Mouse (Mus musculus): Measurements from ENCODE around the gene Egln2. TPM values are rescaled to one million over a fixed set of nuclear protein-coding genes. Genes with fewer than 3 reads are reported as not detected.

Gene Egln2
- 10 to 100 TPM; 64.1 to 68.4 TPM for polyA plus RNA-seq (2017; shearing (Covaris generic))

DNA sequence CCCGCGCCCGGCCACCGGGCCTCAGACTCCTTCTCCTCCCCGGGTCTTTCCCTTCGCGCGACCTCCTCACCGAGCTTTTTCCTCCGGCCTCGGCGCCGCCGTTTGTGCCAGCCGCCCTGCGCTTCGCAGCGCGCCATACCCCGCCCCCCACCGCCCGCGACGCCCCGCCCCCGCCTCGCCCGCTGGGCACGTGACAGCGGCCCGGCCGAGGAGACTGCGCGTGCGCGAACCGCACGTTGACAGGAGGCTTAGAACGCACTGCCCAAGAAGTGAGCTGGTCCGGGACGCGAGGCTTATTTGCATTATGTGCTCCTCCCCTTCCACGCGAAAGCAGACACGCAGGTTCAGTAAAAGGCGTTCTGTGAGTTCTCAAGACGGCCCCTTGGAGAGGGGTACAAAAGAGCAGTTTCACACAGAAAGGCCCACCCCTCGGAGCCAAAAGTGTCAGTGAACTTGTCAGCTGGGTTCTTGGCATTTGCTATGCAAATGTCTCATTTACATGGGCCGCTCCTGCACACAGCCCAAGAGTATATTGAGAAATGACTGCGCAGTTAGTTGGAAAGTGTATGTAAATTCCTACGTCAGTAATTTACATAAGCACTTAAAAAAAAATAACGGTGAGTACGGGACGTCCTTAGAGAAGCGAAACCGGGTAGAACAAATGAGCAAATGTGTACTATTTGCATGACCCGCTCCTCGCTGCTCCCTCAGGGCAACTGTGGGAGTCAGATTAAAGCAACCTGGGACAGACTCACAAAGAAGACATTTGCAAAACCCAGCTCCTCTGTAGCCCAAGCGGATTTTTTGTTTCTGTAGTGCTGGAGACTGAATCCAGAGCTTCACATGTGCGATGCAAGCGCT lies at the start of gene Egln2:
Gene Egln2, minus strand, starts transcription at position 189 of the 861 bp plus-strand sequence.

DNA sequence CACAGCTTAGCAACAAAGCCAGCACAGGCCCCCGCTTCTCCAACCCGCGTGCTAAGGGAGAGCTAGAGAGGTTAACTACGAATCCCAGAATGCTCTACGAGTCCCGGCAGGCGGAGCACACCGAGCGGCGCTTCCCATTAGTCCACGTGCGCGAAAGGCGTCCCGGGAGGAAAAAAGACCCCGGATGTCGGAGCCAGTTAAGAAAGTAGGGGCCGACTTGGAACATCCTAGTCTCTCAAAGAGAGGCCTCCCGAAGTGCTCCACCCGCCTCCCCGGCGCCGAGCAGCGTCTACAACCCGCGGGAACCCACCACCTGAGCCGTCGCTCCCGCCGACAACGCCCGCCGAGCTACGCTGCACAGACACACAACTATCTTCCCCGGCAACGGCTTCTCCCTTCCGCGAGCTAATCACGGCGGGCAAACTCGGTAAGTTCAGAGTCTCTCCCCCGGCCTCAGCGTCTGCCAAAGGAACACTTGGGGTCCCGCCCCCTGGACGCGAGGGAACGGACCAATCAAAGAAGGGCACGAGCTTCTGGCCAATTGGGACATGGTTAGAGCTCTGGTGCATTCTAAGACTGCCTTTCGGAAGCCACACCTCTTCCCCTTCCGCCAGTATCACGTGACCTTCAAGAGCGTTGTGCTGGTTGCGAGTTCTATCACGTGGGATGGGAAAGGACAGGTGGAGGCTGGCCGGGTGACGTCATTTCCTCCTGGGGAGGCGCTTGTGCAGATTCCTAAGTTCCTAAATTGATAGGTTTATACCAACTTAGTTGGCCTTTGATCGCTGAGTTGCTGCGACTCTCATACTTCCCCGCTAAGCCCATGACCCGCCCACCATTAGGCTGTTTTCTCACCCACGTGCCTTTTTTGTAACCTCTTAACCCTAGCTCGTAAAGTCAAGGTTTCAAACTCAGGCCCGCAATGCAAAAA lies 29.3 kb upstream of the Egln2 start, which contains the start of the genes BC024978 and Snrpa:
Gene BC024978, plus strand, starts transcription at position 101 of the 931 bp plus-strand sequence.
Gene Snrpa, minus strand, starts transcription at position 591 of the 931 bp plus-strand sequence.

DNA sequence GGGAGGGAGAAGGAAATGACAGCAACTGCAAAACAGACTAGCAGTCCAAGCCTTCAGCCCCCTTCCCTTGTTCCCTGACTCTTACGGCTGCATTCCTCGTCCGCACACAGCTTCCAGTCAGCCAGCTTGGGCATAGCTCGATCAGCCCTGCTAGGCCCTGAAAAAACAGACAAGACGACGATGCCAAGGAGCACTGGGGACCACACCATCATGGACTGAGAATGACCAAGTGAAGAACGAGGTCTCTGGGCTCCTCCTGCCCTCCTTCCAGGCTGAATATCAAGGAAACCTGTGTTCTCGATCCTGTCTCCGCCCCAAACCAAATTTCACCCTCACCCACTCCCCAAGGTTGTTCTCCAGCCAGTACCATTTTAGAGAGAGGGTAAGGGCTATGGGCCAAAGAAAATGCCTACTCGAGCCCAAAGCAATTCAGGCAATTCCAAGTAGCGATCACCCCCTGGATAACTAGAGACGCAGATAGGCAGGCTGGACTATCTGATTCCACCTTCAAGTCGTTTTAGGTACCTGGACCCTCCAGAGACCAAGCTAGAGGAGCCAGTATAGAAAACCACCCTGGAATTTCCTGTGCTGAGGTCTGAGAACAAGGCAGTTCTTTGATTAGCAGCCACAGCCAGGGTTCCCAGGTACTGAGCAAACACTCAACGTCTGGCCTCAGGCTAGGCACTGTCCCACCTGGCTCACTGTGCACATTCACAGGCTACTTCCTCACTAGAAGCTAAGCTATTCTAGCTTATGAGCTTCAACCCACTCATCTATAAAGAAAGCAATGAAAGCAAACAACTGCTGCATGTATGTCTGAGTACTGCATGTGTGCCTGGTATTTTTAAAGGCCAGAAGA lies 14.5 kb upstream of the Egln2 start, which contains the start of the genes Gm21983 and Mia:
Gene Gm21983, minus strand, starts transcription at position 250 of the 859 bp plus-strand sequence.
Gene Mia, minus strand, starts transcription at position 321 of the 859 bp plus-strand sequence.

DNA sequence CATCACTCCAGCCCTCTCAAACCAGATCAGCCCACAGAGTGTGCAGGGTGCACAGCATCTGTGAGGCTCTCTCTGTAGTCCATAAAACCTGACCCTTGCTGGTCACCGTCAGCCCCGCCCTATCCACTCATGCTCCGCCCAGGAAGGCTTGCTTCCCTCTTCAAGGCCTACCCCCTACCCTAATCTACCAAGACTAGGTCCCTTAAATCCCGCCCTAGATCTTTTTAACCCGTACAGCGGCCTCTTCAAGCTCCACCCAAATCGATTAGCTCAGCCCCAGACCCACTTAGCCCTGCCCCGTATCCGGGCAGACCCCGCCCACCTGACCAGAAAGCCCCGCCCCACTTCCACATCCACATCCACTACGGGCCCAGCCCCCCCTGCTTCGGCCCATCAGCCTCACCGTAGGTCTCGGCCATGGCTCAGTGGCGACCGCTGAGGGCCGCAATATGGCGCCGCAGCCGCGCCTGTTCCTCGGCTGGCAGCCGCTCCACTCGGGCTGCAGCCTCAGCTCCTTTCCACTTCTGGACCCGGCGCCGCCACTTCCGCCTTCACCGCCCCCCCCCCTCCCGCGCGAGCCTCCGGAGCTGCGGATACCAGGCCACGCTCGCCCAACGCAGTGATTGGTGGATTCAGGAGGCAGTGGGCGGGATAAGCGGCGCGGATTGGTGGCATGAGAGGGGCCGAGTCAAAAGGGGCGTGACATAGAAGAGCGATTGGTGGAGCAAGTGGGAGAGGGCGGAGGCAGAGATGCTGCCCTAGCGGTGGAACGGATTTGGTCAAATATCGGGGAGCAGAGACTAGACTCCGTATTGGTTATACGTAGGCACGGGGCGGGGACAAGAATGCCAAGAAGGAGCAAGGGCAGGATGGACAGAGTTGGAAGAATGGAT lies 12.0 kb upstream of the Egln2 start, which contains the start of gene Rab4b:
Gene Rab4b, minus strand, starts transcription at position 573 of the 893 bp plus-strand sequence.

DNA sequence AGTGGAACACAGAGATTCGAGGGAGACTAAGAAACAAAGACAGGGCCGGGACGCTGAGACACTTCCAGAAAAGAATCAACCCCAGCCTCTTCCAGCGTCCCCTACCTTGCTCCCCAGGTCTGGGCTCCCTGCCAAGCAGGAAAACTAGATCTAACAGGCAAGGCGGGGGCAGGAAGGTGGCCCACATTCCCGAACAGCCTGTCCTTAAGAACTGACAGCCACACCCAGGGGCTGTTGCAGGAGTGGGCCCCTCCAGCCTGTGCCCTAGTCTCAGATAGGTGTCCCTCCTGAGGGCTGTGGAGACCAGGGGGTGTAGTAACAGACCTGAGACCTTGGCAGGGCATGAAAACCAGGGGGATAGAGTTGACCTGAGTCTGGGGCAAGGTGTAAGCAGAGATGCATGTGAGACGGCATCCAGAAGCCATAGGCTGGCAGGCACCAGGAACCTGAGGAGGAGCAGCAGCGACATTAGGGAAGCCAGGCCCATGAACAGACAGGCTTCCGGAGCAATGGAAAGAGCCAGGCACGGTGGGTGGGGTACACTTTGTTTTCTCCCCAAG lies 13.3 kb downstream of the Egln2 start, which contains the start of gene Cyp2t4:
Gene Cyp2t4, plus strand, starts transcription at position 510 of the 560 bp plus-strand sequence.

DNA sequence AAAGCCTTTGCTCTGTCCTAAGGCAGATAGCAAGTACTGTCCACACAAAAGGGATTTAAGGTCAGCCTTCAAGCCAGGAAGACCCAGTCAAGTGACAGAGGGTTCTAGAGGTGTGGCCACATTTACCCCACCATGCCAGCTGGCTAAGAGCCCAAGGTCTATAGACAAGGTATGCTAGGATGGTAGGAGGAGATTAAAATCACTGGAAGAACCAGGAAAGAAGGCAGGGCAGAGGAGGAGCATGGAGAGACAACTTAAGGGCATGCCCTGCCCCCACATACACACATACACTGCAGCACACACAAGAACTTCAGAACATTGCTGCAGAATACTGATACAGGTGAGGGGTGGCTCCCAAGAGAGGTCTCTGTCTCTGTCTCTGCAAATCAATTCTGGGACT lies 46.9 kb downstream of the Egln2 start, which contains the start of gene Cyp2f2:
Gene Cyp2f2, plus strand, starts transcription at position 234 of the 400 bp plus-strand sequence.

Other genes with a start within 250 kb of the Egln2 start
- gene Cyp2a22, start 227.4 kb downstream of the Egln2 start, polyA plus RNA-seq (2017; shearing (Covaris generic)): under 1 TPM in 1 of 2 experiments, not detected in 1; 0.22 TPM
- under 1 TPM; 0.06 to 0.28 TPM for gene Cyp2a12, start 137.7 kb downstream of the Egln2 start, polyA plus RNA-seq (2017; shearing (Covaris generic))
- under 1 TPM; 0.31 to 0.57 TPM for gene Cyp2f2, start 46.9 kb downstream of the Egln2 start, polyA plus RNA-seq (2017; shearing (Covaris generic))
- under 1 TPM in 1 of 2 experiments, not detected in 1; 0.16 TPM for gene Cyp2t4, start 13.1 kb downstream of the Egln2 start, polyA plus RNA-seq (2017; shearing (Covaris generic))
- gene Rab4b, start 12.1 kb upstream of the Egln2 start, polyA plus RNA-seq (2017; shearing (Covaris generic)): 100 to 1,000 TPM; 133 to 148 TPM
- gene Gm21983, start 14.3 kb upstream of the Egln2 start, polyA plus RNA-seq (2017; shearing (Covaris generic)): under 1 TPM; 0.18 to 0.56 TPM
- under 1 TPM; 0.42 to 0.97 TPM for gene Mia, start 14.4 kb upstream of the Egln2 start, polyA plus RNA-seq (2017; shearing (Covaris generic))
- gene BC024978, start 29.0 kb upstream of the Egln2 start, polyA plus RNA-seq (2017; shearing (Covaris generic)): 1 to 10 TPM; 1.4 to 2.9 TPM
- gene Snrpa, start 29.5 kb upstream of the Egln2 start, polyA plus RNA-seq (2017; shearing (Covaris generic)): 100 to 1,000 TPM; 106 to 112 TPM
- gene Itpkc, start 61.9 kb upstream of the Egln2 start, polyA plus RNA-seq (2017; shearing (Covaris generic)): 10 to 100 TPM in 1 of 2 experiments, 1 to 10 TPM in 1; 9.9 to 14.2 TPM
- 10 to 100 TPM; 17.0 to 21.4 TPM for gene Coq8b, start 66.2 kb upstream of the Egln2 start, polyA plus RNA-seq (2017; shearing (Covaris generic))
- 1 to 10 TPM; 1.7 to 1.9 TPM for gene Numbl, start 91.6 kb upstream of the Egln2 start, polyA plus RNA-seq (2017; shearing (Covaris generic))
- 1 to 10 TPM; 2.1 to 2.9 TPM for gene Ltbp4, start 170.9 kb upstream of the Egln2 start, polyA plus RNA-seq (2017; shearing (Covaris generic))
- 10 to 100 TPM; 86.4 to 88.1 TPM for gene Shkbp1, start 189.2 kb upstream of the Egln2 start, polyA plus RNA-seq (2017; shearing (Covaris generic))
- gene Gm20479, start 190.6 kb upstream of the Egln2 start, polyA plus RNA-seq (2017; shearing (Covaris generic)): 1 to 10 TPM in 1 of 2 experiments, not detected in 1; 1.6 TPM